Mouse (Mus musculus) liver, embryonic 14.5 days (tissue): ENCODE results near the gene Mafb. TPM values are rescaled to one million over a fixed set of nuclear protein-coding genes. Genes with fewer than 3 reads are reported as not detected.

Experiments
- ATAC-seq: fragments of 200-750 bp; cut with Nextera tagmentation; 2 replicates; pipeline ENCODE4 v1.8.0; 2017; ENCODE audit warnings: moderate number of reproducible peaks, mild to moderate bottlenecking, moderate library complexity; ENCODE audit not compliant: insufficient read depth
- DNase-seq, 3 experiments: peaks; one replicate each; pipeline ENCODE4 v3.0.0-alpha.2; 2012 to 2013; ENCODE audit warnings: low read depth in 3 of 3, low spot score in 3 of 3
- H3K27ac ChIP-seq: fragments of 300-500 bp; sonication (generic); 2 replicates; pipeline ENCODE4 v1.5.1; 2014; ENCODE audit warnings: moderate library complexity, mild to moderate bottlenecking, control low read depth, inconsistent platforms
- H3K27me3 ChIP-seq: fragments of 300-500 bp; sonication (generic); 2 replicates; pipeline ENCODE4 v1.6.1; 2014; ENCODE audit warnings: mild to moderate bottlenecking, low read length, moderate library complexity; ENCODE audit not compliant: control insufficient read depth, insufficient read depth
- H3K36me3 ChIP-seq: fragments of 300-500 bp; sonication (generic); replicated peaks from 2 replicates; pipeline ENCODE4 v1.6.1; 2014; ENCODE audit warnings: low read depth; ENCODE audit not compliant: control insufficient read depth, insufficient read depth
- H3K4me1 ChIP-seq, 2 experiments: fragments of 200-500 bp in 1 of 2; fragments of 300-500 bp in 1 of 2; sonication (generic) in 1 of 2; replicated peaks; 2 replicates each; pipeline ENCODE4 v1.6.1; 2012 to 2014; ENCODE audit warnings: antibody characterized with exemption in 1 of 2, inconsistent platforms in 1 of 2, low read length in 1 of 2; ENCODE audit not compliant: control insufficient read depth in 2 of 2, insufficient read depth in 2 of 2
- H3K4me2 ChIP-seq: fragments of 300-500 bp; sonication (generic); 2 replicates; pipeline ENCODE4 v1.6.1; 2014; ENCODE audit warnings: low read depth, mild to moderate bottlenecking, control low read depth, moderate library complexity
- H3K4me3 ChIP-seq, 2 experiments: fragments of 200-500 bp in 1 of 2; fragments of 300-500 bp in 1 of 2; sonication (generic) in 1 of 2; 2 replicates each; pipeline ENCODE4 v1.5.1; 2012 to 2014; ENCODE audit warnings: low read depth in 2 of 2, low read length in 2 of 2, mild to moderate bottlenecking in 2 of 2, control low read depth in 1 of 2, inconsistent platforms in 1 of 2, moderate library complexity in 1 of 2; ENCODE audit not compliant: insufficient read depth in 1 of 2
- H3K9ac ChIP-seq: fragments of 300-500 bp; sonication (generic); replicated peaks from 2 replicates; pipeline ENCODE4 v1.6.1; 2014; ENCODE audit warnings: mild to moderate bottlenecking, control low read depth, moderate library complexity
- H3K9me3 ChIP-seq: fragments of 300-500 bp; sonication (generic); 2 replicates; pipeline ENCODE4 v1.6.1; 2016; ENCODE audit warnings: low read length, mixed read lengths; ENCODE audit not compliant: control insufficient read depth
- CTCF ChIP-seq: IDR thresholded peaks from 2 replicates; pipeline ENCODE4 v1.5.1; 2016; ENCODE audit warnings: antibody characterized with exemption, low read depth, control low read depth
- EP300 ChIP-seq: IDR thresholded peaks from 2 replicates; pipeline ENCODE4 v1.6.1; 2016; ENCODE audit warnings: antibody characterized with exemption, low read depth
- WGBS: fragments of 180-500 bp; shearing (Covaris S2); extraction: QIAGEN DNeasy Blood & Tissue Kit; methylation state at CpG from one replicate; pipeline ENCODE4 v1.1.7; 2014; ENCODE audit not compliant: insufficient replicate concordance; 5-methylcytosine and 5-hydroxymethylcytosine counted together
- polyA plus RNA-seq, 2 experiments: library from polyadenylated mRNA; depleted of rRNA in 1 of 2; stranded (reverse) in 1 of 2; unstranded in 1 of 2; fragments of >200 nt; fragmentation: Nextera tagmentation in 1 of 2; extraction: Ambion mirVana in 1 of 2; gene quantifications; 2 replicates each; pipeline versions ENCODE4 v1.2.1 to v1.2.3; 2012 to 2014

The Mafb gene
- polyA plus RNA-seq, 2 experiments: 2.0 to 2.3 TPM

DNA sequence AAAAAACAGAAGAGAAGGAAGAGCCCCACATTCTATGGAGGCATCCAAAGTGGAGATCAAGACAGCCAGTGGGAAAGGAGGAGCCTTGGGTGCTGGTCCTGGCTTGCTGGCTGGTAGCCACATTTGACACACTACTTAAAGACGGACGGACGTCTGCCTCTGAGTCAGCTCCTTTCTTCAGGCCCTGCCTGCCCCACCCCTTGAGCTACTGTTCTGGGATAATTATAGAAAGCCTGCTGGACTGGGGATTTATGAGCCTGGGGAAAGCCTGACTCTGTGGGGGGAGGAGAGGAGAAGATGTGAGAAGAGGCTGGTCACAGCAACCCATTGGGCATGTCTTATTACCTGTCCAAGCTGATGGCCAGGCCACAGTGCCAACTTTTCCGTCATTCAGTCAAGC, 45.0 kb downstream of the Mafb start:
- no peak overlapping the region for H3K9ac ChIP-seq
- H3K4me2 ChIP-seq: no peak overlapping the region
- H3K9me3 ChIP-seq: no peaks in the 10 kb centered on the region
- 29% methylated on average over 4 of the region's 4 CpGs for WGBS
- no peak overlapping the region for H3K4me3 ChIP-seq
- no peaks in the 10 kb centered on the region for H3K27me3 ChIP-seq
- no peaks in the 10 kb centered on the region for H3K36me3 ChIP-seq
- ATAC-seq: no peak
- TF ChIP-seq CTCF (no peak), EP300 (no peak)
- DNase-seq: no peak
- H3K4me1 ChIP-seq: no peaks in the 10 kb centered on the region
- H3K27ac ChIP-seq: no peak overlapping the region

DNA sequence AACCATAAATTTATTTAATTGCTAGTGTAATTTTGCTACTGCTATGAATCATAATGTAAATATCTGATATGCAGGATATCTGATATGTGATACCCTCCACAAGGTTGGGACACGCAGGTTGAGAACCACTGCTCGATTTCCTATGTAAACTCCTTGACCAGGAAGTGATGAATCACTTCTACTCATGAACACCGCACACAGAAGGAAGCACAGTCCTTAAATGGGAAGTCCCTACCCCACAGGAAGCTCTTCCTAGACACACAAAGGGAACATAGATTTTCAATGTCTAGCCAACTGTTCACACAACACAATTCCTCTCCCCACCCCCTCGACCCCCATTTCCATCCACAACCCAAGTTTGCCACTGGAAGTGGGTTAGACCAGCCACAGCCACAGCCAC, 48.6 kb downstream of the Mafb start:
- H3K4me3 ChIP-seq: no peak overlapping the region
- no peak overlapping the region for H3K4me2 ChIP-seq
- H3K27ac ChIP-seq: no peak overlapping the region
- no peak for TF ChIP-seq CTCF
- no peak for TF ChIP-seq EP300
- H3K36me3 ChIP-seq: no peaks in the 10 kb centered on the region
- no peak for ATAC-seq
- no peak overlapping the region for H3K9ac ChIP-seq
- no peaks in the 10 kb centered on the region for H3K9me3 ChIP-seq
- H3K4me1 ChIP-seq: no peaks in the 10 kb centered on the region
- H3K27me3 ChIP-seq: no peaks in the 10 kb centered on the region
- DNase-seq: no peak
- WGBS: 9% methylated on average over 4 of the region's 4 CpGs

Other genes starting within 250 kb of the Mafb start
- 5.3 and 5.5 TPM in 2 replicates for gene Gm826, start 32.9 kb downstream of the Mafb start, polyA plus RNA-seq (2012; rRNA removed)
- 7.0 and 8.0 TPM in 2 replicates for gene Gm826, start 32.9 kb downstream of the Mafb start, polyA plus RNA-seq (2014; fragmentation: Nextera tagmentation; extraction: Ambion mirVana)